Mouse (Mus musculus): ENCODE measurements around the gene Naa80.
"Not testable (repeated sequence)": the region's sequence is repeated elsewhere in the genome, so short reads cannot be mapped to it uniquely, and the experiment has no call there.

Gene Naa80

GRCm38 (mm10) chr9:107551117-107551889 lies 27.4 kb upstream of the Naa80 start, which contains the start of gene Rassf1:
TSS of gene Rassf1 (plus strand) at chr9:107551555.
- no peak for DNase-seq (ENCODE audit: low spot score in 2 of 2)

GRCm38 (mm10) chr9:107551890-107552355 lies 26.8 kb upstream of the Naa80 start:
- DNase-seq (ENCODE audit: low spot score in 2 of 2) = no peak

DNA sequence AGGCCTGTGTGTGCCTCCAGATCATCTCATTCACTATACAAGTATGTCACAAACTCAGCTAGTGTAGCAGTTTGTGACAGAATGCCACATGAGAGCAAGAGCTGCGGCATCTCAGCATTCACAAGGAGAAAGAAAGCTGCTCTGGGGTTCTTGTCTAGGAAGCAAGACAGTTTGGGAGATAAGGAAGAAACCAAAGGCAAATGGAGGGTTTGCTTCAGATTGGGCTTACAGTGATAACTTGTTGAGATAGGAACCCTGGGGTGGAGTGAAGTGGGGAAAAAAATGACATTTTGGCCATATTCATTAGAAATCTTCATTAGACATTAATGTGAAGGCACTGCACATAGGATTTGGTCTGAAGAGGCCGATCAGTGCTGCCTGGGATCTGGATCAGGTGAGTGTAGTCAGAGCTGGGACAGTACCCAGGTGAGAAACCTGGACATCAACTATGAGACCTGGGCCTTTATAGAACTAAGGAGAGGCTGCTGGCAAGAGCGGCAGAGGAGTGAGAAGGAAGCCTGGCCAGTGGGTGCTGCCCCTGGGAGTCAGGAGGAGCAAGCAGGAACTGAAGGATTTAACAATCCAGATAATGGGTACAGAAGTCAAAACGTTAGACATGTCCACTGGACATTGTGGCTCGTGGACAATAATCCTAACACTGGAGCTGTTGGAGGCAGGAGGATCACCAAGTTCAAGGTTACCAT lies 25.8 kb upstream of the Naa80 start:
- DNase-seq (ENCODE audit: low spot score in 2 of 2) = no peak

DNA sequence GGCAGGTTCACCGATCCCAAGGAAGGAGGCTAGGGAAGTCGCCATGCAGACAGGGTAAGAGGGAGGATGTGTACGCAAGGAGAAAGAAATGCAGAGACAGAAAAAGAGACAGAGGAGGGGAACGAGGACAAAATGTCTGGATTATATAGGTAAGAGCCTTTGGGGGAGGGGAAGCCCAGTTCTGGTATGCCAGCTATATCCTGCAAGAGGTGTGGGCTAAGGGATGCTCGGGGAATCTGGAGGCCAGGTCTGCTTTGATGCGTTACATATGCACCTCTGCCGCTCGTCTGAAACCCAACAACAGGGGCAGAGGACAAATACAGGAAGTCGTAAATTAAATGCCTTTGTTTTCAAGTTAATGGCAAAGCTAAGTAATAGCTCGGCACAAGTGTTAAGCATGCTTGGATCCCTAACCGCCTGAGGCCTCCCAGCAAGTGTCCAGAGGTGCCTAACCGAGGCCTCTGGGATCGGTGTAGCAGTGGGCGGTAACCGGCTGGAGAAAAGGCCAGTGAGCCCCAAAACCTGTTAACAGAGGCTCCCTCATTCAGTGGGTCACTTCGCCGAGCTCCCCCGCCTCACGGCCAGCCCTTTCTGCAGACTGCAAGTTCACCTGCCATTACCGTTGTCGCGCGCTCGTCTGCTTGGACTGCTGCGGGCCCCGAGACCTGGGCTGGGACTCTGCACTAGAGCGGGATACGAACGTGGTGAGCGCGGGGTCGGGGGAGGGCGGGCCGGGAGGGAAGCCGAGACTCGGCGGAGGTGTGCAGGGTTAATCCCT lies 25.0 kb upstream of the Naa80 start:
- DNase-seq (ENCODE audit: low spot score in 2 of 2) = peak in 1 of 2 experiments; percentile 32

GRCm38 (mm10) chr9:107554319-107554825 lies 24.3 kb upstream of the Naa80 start:
- DNase-seq (ENCODE audit: low spot score in 2 of 2) = peak; percentile 92 to 93

DNA sequence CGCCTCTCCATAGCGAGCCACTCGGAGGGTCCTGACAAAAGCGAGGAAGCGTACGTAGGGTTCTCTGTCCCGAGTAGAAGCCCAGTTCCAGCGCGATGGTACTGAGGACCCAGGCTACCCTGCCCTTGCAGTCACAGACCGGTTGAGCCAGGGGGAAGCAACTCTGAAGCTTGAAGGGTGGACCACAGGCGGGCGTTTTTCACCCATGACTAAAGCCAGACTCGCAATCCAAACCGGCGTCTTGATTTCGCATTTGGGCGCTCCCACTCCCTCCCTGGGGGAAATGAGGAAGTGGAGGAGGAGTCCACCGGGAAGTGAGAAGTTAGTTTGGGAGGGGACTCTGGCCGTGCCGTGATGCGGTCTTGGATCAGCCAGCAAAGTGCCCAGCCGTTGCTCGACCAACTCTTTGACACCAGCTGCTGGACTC lies 23.6 kb upstream of the Naa80 start:
- no peak for DNase-seq (ENCODE audit: low spot score in 2 of 2)

- no peak for DNase-seq (ENCODE audit: low spot score in 2 of 2)
Measured at GRCm38 (mm10) chr9:107555701-107556100, 23.0 kb upstream of the Naa80 start.

- DNase-seq (ENCODE audit: low spot score in 2 of 2) = no peak
Measured at GRCm38 (mm10) chr9:107556346-107556745, 22.3 kb upstream of the Naa80 start.

- peak; percentile 92 to 93 for DNase-seq (ENCODE audit: low spot score in 2 of 2)
Measured at GRCm38 (mm10) chr9:107563029-107563581, 15.6 kb upstream of the Naa80 start, which contains the start of gene Tusc2. TSS of gene Tusc2 (plus strand) at chr9:107563255.

DNA sequence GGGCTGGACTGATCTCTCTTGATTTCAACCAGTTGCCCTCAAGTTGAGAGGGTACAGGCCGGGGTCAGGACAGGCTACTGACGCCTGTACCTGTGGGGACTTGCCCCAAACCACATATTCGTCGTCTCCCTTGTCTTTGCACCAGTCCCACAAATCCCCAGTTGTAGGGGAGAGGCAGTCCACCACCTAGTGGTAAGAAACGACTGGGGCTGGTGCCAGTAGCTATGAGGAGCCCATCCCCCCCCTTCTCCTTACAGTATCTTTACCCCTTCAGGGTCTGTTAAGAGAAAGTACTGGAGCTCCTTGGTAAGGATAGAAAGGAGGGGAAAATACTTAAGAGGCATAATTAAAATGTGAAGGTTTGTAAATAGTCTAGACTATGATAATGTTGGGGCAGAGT lies 13.1 kb upstream of the Naa80 start:
- not testable (repeated sequence) for DNase-seq (ENCODE audit: low spot score in 2 of 2)

DNA sequence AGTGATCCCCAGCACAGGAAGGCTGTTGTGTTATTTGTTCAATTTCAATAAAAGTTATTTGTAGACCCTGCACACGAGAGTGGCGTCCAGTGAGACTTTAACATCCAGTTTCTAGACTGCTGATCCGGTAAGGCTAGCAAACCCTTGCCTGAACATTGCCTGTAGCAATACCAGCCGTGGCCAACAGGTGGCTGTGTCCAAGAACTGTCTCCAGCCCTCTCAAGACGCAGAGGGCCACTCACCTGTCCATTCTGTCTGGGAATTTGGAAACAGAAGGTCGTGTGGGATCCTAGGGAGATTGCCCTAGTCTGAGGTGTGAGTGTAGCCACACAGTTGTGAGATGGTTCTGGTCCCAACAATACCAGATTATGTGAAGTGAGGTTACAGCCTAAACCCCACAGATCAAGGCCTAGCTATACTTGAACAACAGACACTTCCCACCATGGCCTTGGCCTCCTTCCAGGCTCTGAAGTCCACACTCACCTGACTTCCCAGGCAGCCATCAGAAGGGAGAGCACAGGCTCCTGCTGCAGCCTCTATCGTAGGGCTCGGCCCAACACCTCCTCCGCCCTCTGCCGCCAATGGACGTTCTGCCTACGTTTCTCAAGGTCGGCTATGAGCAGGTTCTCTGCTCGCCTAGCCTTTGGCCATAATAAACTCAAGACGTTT lies 12.5 kb upstream of the Naa80 start:
- DNase-seq (ENCODE audit: low spot score in 2 of 2) = peak in 1 of 2 experiments; percentile 68

DNA sequence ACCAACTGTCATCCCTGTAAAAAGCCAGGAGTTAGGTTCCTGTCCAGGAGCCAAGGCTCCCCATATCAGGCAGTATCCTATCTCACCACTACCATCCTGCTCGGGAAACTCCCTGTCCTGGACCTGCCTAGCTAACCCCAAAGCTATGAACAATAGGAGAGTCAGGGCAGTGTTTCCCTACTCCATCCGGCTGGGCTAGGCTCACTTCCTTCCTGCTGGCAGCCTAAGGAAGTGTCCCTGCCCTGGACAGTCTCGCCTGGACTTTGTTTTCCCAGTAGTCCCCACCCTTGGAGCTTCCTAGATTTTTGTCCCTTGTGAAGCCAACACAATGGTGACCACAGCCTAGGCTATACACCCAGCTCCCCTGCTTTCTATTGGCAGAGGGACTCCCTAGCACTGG lies 11.8 kb upstream of the Naa80 start:
- DNase-seq (ENCODE audit: low spot score in 2 of 2) = no peak

- DNase-seq (ENCODE audit: low spot score in 2 of 2) = no peak
Measured at GRCm38 (mm10) chr9:107567702-107568319, 10.9 kb upstream of the Naa80 start, which contains the start of gene Hyal2. TSS of gene Hyal2 (plus strand) at chr9:107567945.

DNA sequence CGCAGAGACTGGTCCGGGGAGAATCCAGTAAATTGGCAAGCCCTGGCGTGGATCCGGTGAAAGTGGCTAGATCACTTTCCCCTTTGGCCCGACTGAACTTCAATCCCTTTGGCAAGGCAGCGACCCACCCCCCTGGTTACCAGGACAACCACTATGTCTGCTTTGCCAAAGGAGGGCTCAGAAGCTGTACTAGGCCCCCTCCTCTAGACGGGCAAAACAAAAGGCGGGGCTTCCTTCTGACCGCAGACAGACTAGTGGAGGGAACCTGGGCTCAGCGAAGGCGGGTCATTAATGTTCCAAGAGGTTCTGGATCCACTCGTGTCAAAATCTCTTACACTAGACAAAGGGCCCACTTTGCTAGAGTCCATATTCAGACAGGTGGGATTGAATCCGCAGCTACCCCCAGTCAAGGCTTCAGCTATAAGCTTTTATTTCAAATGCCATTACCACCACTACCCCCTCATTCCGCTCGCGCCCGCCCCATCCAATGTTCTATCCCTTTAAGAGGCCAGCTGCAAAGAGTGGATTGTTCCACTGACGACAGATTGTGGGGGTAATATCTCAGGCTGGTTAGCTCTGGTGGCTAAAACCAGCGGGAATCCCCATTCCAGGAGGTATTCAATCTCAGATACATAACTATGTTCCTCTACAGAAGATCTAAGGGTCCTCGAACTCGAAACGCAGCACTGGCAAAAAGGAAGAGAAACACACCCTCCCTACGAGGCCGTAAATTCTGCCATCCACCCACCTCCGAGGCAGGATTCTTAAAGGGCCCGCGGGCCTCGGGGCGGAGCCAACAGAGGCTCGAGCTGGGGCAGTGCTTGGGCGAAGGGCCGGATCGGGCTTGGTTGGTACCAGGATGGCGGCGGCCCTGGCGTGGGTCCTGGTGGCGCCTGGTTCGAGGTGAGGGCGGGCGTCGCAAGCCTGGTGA lies 10.1 kb upstream of the Naa80 start:
- DNase-seq (ENCODE audit: low spot score in 2 of 2) = peak; percentile 69 to 73

DNA sequence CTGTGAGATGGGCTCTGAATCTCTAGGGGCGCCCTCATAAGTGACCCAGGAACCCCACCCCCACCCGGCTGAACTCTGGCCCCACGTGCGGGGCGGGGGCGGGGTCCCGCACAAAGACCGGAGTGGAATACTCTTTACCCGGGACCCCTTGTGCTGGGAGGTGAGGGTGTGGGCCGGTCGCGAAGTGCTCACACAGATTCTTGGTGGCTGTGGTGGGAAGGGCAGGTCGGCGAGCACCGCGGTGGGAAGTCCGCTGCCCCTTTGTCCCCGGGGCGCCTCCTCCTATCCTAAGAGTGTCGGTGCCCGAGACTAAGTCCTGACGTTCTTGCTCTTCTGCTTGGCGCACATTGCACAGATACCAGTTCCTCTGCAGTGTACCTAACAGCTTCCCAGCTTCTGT lies 9.4 kb upstream of the Naa80 start:
- no peak for DNase-seq (ENCODE audit: low spot score in 2 of 2)

GRCm38 (mm10) chr9:107570016-107570415 lies 8.7 kb upstream of the Naa80 start:
- DNase-seq (ENCODE audit: low spot score in 2 of 2) = no peak

- DNase-seq (ENCODE audit: low spot score in 2 of 2) = no peak
Measured at GRCm38 (mm10) chr9:107570845-107571244, 7.8 kb upstream of the Naa80 start.

GRCm38 (mm10) chr9:107571534-107572326 lies 7.0 kb upstream of the Naa80 start:
- no peak for DNase-seq (ENCODE audit: low spot score in 2 of 2)

DNA sequence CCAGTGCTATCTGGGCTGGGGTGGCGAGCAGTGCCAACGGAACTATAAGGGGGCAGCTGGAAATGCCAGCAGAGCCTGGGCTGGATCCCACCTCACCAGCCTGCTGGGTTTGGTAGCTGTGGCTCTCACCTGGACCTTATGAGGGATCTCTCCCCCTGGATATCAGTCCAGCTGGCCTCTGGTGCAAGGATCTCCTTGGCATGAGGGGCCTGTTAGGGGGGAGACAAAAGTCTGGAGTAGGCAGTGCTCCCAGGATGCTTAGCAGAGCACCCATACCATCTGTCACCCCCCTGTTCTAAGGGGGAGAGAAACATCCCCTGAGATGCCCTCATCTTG lies 6.4 kb upstream of the Naa80 start:
- DNase-seq (ENCODE audit: low spot score in 2 of 2) = no peak
